ENCODE assay signal across 17 mouse cellular contexts in the genomic region with DNA sequence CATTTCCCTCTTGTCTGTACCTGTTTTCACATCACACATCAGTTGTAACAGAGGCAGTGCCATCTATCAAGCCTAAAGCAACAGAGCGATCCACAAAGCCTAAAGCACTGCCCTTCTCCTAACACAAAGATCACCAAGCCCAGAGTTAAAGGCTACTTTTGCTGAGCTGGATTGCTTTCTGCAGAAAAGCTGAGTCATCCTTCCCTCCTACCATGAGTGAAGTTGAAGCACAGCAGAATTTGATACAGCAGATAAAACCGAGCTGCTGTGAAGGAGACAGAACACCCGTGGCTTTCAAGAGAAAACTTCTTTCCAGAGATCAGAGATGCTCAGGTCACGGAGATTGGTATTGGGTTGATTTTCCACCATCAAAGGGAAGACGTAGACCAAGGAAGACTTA.
DNase-seq lines count a peak whose midpoint lies in the region; ATAC-seq lines count a peak whose summit lies in the region.
"Had no signal": no experiment of that assay in that cellular context is flagged by ENCODE, and none has a peak within 500 bp of the region (broad histone marks: within the 10 kb centered on the region; RNA-seq: fewer than 3 reads in every experiment).

No protein-coding gene starts in this region.

- ATAC-seq in frontal cortex, adult (ENCODE audit: low TSS enrichment) = peak; percentile 81
- ATAC-seq: forebrain, embryonic 16.5 days; intestine, embryonic 16.5 days had no signal

- DNase-seq in frontal cortex, postnatal 14 days (ENCODE audit: low spot score in 2 of 2) = no peak
- DNase-seq in thymus, postnatal 14 days = peak; percentile 22
- no peak for DNase-seq in thymus, postnatal 4 days
- peak; percentile 20 for DNase-seq in fibroblast of lung, adult 2 months (ENCODE audit: low read depth)
- no peak for DNase-seq in left cerebral cortex, adult 11 months (ENCODE audit: low spot score)
- no peak for DNase-seq in urinary bladder, adult 18-20 months (ENCODE audit: low spot score in 2 of 2)
- no peak for DNase-seq in ovary, adult 18-20 months (ENCODE audit: low spot score)
- DNase-seq: adrenal gland, postnatal 25 days; cerebellum, adult 11-12 months; heart, adult 2 months; heart, postnatal 4 days; layer of hippocampus, postnatal 36 days; midbrain, embryonic 14.5 days; thymus, postnatal 36 days had no signal

Comparison
In these comparisons a context has a peak if more than half of its experiments do, and no peak if none do; other contexts are left out.
1. DNase-seq: peak in thymus, postnatal 14 days (single experiment) and fibroblast of lung, adult 2 months (single experiment); none in frontal cortex, postnatal 14 days (0 of 2), thymus, postnatal 4 days (single experiment), left cerebral cortex, adult 11 months (single experiment), urinary bladder, adult 18-20 months (0 of 2) and ovary, adult 18-20 months (single experiment).